Mouse (Mus musculus) midbrain, embryonic 14.5 days (tissue): ENCODE data around the gene Kcna1. TPM values are rescaled to one million over a fixed set of nuclear protein-coding genes. Genes with fewer than 3 reads are reported as not detected.

Experiments used
- ATAC-seq: fragments of 200-750 bp; cut with Nextera tagmentation; 2 replicates; pipeline ENCODE4 v1.8.0; 2017; ENCODE audit warnings: moderate number of reproducible peaks, moderate library complexity; ENCODE audit not compliant: low FRiP score, low TSS enrichment
- DNase-seq: peaks from one replicate; pipeline ENCODE4 v3.0.0-alpha.2; 2015
- H3K27ac ChIP-seq: fragments of 300-500 bp; sonication (generic); replicated peaks from 2 replicates; pipeline ENCODE4 v1.5.1; 2014; ENCODE audit warnings: mild to moderate bottlenecking, low read depth, low read length, moderate library complexity
- H3K27me3 ChIP-seq: fragments of 300-500 bp; sonication (generic); 2 replicates; pipeline ENCODE4 v1.6.1; 2014; ENCODE audit warnings: low read length, control low read depth, mixed read lengths; ENCODE audit not compliant: control insufficient read depth, insufficient read depth
- H3K36me3 ChIP-seq: fragments of 300-500 bp; sonication (generic); 2 replicates; pipeline ENCODE4 v1.6.1; 2014; ENCODE audit warnings: low read length, control low read depth; ENCODE audit not compliant: control insufficient read depth, insufficient read depth
- H3K4me1 ChIP-seq: fragments of 300-500 bp; sonication (generic); 2 replicates; pipeline ENCODE4 v1.6.1; 2014; ENCODE audit warnings: mild to moderate bottlenecking, antibody characterized with exemption, low read length, control low read depth; ENCODE audit not compliant: control insufficient read depth, insufficient read depth
- H3K4me2 ChIP-seq: fragments of 300-500 bp; sonication (generic); 2 replicates; pipeline ENCODE4 v1.6.1; 2014; ENCODE audit warnings: mild to moderate bottlenecking, low read length, moderate library complexity
- H3K4me3 ChIP-seq: fragments of 300-500 bp; sonication (generic); replicated peaks from 2 replicates; pipeline ENCODE4 v1.5.1; 2014; ENCODE audit warnings: low read depth, low read length
- H3K9ac ChIP-seq: fragments of 300-500 bp; sonication (generic); replicated peaks from 2 replicates; pipeline ENCODE4 v1.6.1; 2014; ENCODE audit warnings: mild to moderate bottlenecking, low read length, moderate library complexity
- H3K9me3 ChIP-seq: fragments of 300-500 bp; sonication (generic); 2 replicates; pipeline ENCODE4 v1.6.1; 2016; ENCODE audit warnings: low read length, control low read depth, mixed read lengths; ENCODE audit not compliant: control insufficient read depth
- WGBS: fragments of 180-500 bp; shearing (Covaris S2); extraction: QIAGEN DNeasy Blood & Tissue Kit; methylation state at CpG from one replicate; pipeline ENCODE4 v1.1.7; 2014; 5-methylcytosine and 5-hydroxymethylcytosine counted together
- polyA plus RNA-seq: library from polyadenylated mRNA; unstranded; fragments of >200 nt; fragmentation: Nextera tagmentation; extraction: Ambion mirVana; gene quantifications from 2 replicates; pipeline ENCODE4 v1.2.1, GENCODE M21; 2014

The Kcna1 gene
- polyA plus RNA-seq, 1 experiment from 2014 or later: 0.95 TPM

DNA sequence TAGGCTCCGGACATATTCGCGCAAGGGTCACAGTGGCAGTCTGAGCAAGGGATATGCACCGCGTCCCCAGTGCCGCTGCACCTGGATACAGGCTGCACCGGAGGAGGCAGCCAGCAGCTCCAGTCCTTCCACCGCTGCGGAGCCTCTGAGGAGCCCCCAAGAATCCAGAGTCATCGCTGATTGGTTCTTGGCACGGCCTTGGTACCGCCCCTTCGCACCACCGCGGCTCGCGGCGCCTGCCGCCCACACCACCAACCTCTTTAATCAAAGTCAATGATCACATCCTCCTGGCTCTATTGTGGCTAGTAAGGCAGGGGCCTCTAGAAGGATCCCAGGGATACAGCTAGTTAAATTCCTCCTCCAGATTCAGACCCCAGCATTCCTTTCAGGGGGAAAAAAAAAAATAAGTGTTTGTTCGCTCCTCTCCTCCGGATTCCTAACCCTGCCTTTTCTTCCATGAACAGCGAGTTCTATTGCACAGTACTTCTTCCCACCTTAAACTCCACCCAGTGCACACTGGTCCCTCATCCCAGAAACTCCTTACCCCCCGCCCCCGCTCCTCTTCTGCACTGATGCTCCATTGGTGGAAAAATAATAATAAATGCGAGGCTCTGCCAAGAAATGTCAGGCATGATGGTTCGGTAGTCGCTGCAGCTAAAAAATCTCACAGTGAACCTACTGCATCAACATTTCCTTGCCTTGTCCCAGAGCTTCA, 383 bp downstream of the Kcna1 start:
- Histone ChIP-seq H3K4me1 (peaks cover 26% of the 10 kb centered on the region), H3K27ac (no peak overlapping the region), H3K9me3 (no peaks in the 10 kb centered on the region), H3K9ac (peak overlapping the region; percentile 64), H3K36me3 (no peaks in the 10 kb centered on the region), H3K27me3 (peaks cover 44% of the 10 kb centered on the region), H3K4me2 (peak overlapping the region; percentile 100), H3K4me3 (peak overlapping the region; percentile 61)
- DNase-seq: peak; percentile 88
- ATAC-seq: peak; percentile 87
- 1% methylated on average over 27 of the region's 27 CpGs for whole genome bisulfite sequencing

DNA sequence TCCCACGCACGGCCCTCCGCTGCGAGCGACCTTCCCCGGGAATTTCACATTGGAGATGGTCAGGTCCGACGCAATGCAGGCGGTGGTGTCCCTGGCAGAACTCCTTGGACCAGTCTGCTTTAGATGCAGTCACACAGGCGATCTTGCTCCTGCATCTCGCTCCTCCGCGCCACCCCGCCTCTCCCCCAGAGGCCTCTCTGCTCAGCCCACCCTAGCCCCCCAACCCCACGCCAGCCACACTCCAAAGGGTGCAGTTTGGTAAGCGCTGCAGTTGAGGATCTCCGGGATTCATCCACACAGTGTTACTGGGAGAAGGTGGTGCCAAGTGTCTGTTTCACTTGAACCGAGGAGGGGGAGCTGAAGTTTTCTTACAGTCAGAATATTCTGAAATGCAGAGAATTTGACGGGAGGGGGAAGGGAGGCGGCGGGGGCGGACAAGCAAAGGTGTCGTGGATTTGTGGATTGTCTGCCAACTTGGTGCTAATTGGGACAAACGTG, 1.1 kb downstream of the Kcna1 start:
- H3K27ac ChIP-seq: no peak overlapping the region
- H3K9me3 ChIP-seq: no peaks in the 10 kb centered on the region
- peaks cover 44% of the 10 kb centered on the region for H3K27me3 ChIP-seq

DNA sequence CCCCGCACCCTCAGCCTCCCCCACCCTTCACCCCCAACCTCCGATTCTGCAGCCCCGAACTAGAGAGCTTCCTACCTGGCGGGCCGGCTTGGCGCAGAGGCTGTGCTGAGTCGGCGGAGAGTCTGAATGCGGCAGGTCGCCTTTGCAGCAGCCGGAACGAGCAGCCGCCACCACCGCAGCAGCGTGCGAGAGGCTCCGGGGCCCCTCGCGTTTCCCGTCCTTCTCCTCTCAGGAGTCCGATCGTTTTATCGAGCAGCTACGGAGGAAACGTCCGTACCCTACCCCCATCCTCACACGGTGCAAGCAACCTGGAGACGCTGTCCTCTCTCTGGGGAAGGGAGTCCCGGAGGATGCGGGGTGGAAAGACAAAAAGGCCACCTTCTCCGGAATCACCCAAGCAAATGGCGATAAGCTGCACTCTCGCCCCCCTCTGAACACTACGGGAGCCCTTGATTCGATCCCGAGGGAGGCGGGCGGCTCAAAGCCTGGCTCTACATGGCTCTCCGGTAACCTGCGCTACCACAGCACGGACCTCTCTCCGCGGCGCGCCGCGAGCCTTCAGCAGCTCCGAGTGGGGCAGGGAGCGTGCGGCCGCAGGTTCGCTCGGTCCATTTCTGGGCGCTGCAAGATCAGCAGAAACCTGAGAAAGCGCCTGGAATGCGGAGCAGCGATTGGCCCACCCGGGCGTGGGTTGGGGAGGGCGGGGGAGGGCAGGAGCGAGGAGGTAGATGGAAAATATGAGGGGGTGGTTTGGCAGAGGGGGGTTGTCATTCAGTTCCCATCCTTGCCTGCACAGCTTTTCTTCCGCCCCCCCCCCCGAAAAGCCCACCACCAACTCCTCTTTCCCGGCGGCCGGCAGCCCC, 1.8 kb downstream of the Kcna1 start:
- H3K36me3 ChIP-seq: no peaks in the 10 kb centered on the region
- H3K4me3 ChIP-seq: peak overlapping the region; percentile 61
- DNase-seq (peak; percentile 77), ATAC-seq (peak; percentile 25; the same call in 1 of the 2 replicates)
- H3K27me3 ChIP-seq: peaks cover 44% of the 10 kb centered on the region
- peak overlapping the region; percentile 100 for H3K4me2 ChIP-seq
- no peaks in the 10 kb centered on the region for H3K9me3 ChIP-seq
- H3K4me1 ChIP-seq: peaks cover 26% of the 10 kb centered on the region
- under 1% methylated on average over 66 of the region's 66 CpGs for WGBS
- no peak overlapping the region; the same call in 1 of the 2 replicates for H3K27ac ChIP-seq
- H3K9ac ChIP-seq: peak overlapping the region; percentile 64

More for the DNA sequence above, 1.1 kb downstream of the Kcna1 start:
- ATAC-seq: peak; percentile 63
- WGBS: under 1% methylated on average over 24 of the region's 24 CpGs
- Histone ChIP-seq H3K9ac (peak overlapping the region; percentile 64; the same call in 1 of the 2 replicates), H3K36me3 (no peaks in the 10 kb centered on the region), H3K4me2 (peak overlapping the region; percentile 100), H3K4me3 (peak overlapping the region; percentile 61), H3K4me1 (peaks cover 26% of the 10 kb centered on the region)
- DNase-seq: peak; percentile 57

DNA sequence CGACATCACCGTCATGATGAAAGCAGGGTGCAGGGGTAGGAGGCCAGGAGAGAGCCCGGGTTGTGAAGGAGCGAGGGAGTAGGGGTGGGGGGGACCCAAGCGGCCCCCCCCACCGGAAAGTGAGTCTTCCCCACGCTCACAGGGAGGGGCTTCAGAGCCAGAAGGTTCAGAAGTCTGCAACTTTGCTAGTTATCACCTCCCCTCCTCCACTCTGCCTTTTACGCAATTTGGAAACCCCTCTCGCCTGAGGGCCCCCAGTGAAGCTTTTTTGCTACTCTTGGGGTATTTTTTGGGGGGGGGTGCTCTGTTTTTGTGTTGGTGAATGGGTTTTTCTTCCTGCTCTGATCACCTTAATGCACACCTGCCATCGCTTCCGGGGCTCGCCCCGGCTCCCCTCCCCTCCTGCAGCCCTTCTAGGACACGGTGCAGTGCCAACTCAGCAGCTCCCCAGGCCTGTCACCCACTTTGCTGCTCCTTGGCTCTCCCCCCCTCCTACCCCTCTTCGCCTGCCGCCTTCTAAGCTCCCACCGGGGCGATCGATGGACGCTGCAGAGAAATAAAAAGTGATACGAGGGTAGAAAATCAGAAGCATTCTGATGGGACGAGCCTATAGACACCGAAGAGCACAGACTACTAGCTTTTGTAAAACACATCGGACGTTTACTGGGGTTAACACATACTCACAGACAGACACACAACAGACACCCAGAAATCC, 2.7 kb downstream of the Kcna1 start:
- no peaks in the 10 kb centered on the region for H3K36me3 ChIP-seq
- H3K4me1 ChIP-seq: peaks cover 26% of the 10 kb centered on the region
- no peak overlapping the region for H3K27ac ChIP-seq
- peak overlapping the region; percentile 61 for H3K4me3 ChIP-seq
- peak overlapping the region; percentile 100 for H3K4me2 ChIP-seq
- DNase-seq: peak; percentile 21
- peak overlapping the region; percentile 64; the same call in 1 of the 2 replicates for H3K9ac ChIP-seq
- under 1% methylated on average over 25 of the region's 25 CpGs for WGBS
- peaks cover 44% of the 10 kb centered on the region for H3K27me3 ChIP-seq
- no peak for ATAC-seq
- H3K9me3 ChIP-seq: no peaks in the 10 kb centered on the region

DNA sequence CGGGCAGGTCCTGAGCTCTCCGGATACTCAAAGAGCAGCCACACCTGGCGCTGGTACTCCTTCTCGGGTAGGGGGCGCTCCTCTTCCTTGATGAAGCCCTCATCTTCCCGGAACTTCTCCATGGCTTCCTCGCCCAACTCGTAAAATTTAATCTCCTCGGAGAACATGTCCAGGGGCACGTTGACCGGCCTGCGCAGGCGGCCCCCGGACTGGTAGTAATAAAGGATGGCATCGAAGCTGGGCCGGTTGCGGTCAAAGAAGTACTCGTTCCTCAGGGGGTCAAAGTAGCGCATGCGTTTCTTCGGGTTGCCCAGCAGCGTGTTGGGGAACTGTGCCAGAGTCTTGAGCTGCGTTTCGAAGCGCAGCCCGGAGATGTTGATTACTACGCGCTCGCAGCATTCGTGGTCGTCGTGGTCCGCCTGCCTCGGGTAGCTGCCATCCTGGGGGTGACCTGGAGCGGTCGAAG, 3.3 kb downstream of the Kcna1 start:
- no peaks in the 10 kb centered on the region for H3K36me3 ChIP-seq
- peak overlapping the region; percentile 100 for H3K4me2 ChIP-seq
- peaks cover 26% of the 10 kb centered on the region for H3K4me1 ChIP-seq
- H3K27me3 ChIP-seq: peaks cover 43% of the 10 kb centered on the region
- DNase-seq: peak; percentile 79
- H3K9me3 ChIP-seq: no peaks in the 10 kb centered on the region
- ATAC-seq: no peak
- H3K9ac ChIP-seq: peak overlapping the region; percentile 23; the same call in 1 of the 2 replicates
- WGBS: 1% methylated on average over 36 of the region's 36 CpGs
- no peak overlapping the region for H3K27ac ChIP-seq
- peak overlapping the region; percentile 61 for H3K4me3 ChIP-seq

DNA sequence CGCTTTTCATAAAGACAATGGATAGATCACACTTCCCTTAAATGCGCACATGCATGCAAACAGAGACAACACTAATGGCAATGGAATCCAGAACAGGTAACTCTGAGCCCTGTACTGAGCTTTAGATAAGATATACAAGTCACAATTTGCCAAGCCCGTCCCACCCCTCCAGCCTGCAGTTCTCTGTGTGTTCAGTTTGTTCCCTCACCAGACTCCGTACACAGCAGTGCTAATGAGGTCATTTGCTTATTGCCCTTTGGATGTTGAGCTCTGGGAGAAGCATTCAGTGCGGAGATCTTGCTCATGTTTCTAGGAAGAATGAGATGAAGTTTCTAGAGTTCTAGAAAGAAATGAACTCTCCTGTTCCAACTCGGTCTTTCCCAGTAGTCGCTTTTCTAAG, 17.7 kb downstream of the Kcna1 start:
- H3K4me3 ChIP-seq: no peak overlapping the region
- DNase-seq (no peak), ATAC-seq (no peak)
- WGBS: 93% methylated on average over 7 of the region's 7 CpGs
- no peaks in the 10 kb centered on the region for H3K36me3 ChIP-seq
- no peak overlapping the region for H3K4me2 ChIP-seq
- no peak overlapping the region for H3K27ac ChIP-seq
- no peaks in the 10 kb centered on the region for H3K27me3 ChIP-seq
- no peaks in the 10 kb centered on the region for H3K4me1 ChIP-seq
- H3K9me3 ChIP-seq: no peaks in the 10 kb centered on the region
- no peak overlapping the region for H3K9ac ChIP-seq

DNA sequence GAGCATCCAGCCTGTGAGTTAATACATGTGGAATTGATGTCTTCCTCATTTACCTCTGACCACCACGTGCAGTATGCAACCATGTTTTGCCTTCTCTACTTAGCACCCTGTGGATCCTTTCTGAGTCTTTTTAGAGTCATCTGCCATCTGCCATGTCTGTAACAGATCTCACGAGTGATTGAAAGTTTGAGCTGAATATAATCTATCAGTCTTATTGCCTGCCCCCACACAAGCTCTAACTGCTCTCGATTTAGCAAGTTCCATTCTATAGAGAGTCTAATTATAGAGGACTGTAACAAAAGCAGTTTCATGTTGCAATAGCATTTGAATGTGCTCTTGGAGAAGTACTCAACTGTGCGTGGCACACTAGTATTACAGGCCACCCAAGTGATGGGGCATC, 27.7 kb downstream of the Kcna1 start:
- DNase-seq (no peak), ATAC-seq (no peak)
- Histone ChIP-seq H3K4me2 (no peak overlapping the region), H3K27ac (no peak overlapping the region), H3K4me3 (no peak overlapping the region), H3K9ac (no peak overlapping the region), H3K9me3 (no peaks in the 10 kb centered on the region), H3K36me3 (no peaks in the 10 kb centered on the region), H3K4me1 (no peaks in the 10 kb centered on the region), H3K27me3 (no peaks in the 10 kb centered on the region)
- WGBS: 91% methylated on average over 4 of the region's 4 CpGs

DNA sequence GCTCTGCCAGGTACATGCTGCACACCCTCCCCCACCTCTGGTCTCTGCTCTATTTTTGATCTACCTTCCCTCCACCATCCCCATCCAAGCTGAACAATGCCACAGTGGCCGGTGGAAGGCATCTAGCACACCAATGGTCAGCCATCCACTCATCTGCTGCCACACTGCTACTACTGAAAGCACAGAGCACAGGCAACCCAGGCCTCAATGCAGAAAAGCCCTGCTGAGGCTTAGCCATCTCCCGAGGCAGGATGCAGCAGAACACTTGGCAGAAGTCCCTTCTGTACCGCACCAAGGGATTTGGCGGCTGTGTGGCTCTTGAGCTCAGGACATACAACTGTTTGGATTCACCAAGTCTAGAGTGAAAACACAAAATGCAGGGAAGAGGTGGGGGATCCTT, 35.4 kb downstream of the Kcna1 start:
- Histone ChIP-seq H3K27me3 (no peaks in the 10 kb centered on the region), H3K4me1 (peaks cover 4% of the 10 kb centered on the region; the same call in 1 of the 2 replicates), H3K27ac (no peak overlapping the region), H3K4me2 (no peak overlapping the region), H3K9ac (no peak overlapping the region), H3K9me3 (no peaks in the 10 kb centered on the region), H3K4me3 (no peak overlapping the region), H3K36me3 (no peaks in the 10 kb centered on the region)
- ATAC-seq: no peak
- no peak for DNase-seq
- 74% methylated on average over 4 of the region's 4 CpGs for WGBS
